Mouse (Mus musculus) spleen, adult 2 months (tissue): ENCODE results near the gene Nsd1.

Experiments used
- CTCF ChIP-seq: fragments of 200-500 bp; IDR thresholded peaks from 2 replicates; pipeline ENCODE4 v1.5.1; 2011; ENCODE audit warnings: mild to moderate bottlenecking, inconsistent platforms; ENCODE audit not compliant: insufficient read depth, insufficient read length, insufficient replicate concordance; ENCODE audit errors: extremely low read depth
- POLR2A ChIP-seq: fragments of 200-500 bp; IDR thresholded peaks from 2 replicates; pipeline ENCODE4 v1.6.1; 2011; ENCODE audit warnings: low read depth, low read length, inconsistent platforms

- TF ChIP-seq CTCF (no peak), POLR2A (no peak)
Observed at GRCm38 (mm10) chr13:55288854-55289253, 79.3 kb downstream of the Nsd1 start.
